Mouse (Mus musculus): Measurements from ENCODE around the gene Dennd4a. TPM values are rescaled to one million over a fixed set of nuclear protein-coding genes. Genes with fewer than 3 reads are reported as not detected.

The Dennd4a gene
- polyA plus RNA-seq, 1 experiment from 2014 or later = 9.2 TPM

GRCm38 (mm10) chr9:64803373-64804214, 7.5 kb upstream of the Dennd4a start:
- no peak overlapping the region for H3K4me3 ChIP-seq (ENCODE audit: low read length)
- no peak overlapping the region for H3K27ac ChIP-seq (ENCODE audit: low read depth, low read length)
- WGBS = 88% methylated on average over 5 of the region's 5 CpGs
- no peak overlapping the region for H3K4me2 ChIP-seq (ENCODE audit: low read length)
- no peak overlapping the region for H3K9ac ChIP-seq (ENCODE audit: low read depth, low read length)
- no peak for ATAC-seq
- no peaks in the 10 kb centered on the region for H3K36me3 ChIP-seq (ENCODE audit: control insufficient read depth, insufficient read depth, low read length)
- H3K4me1 ChIP-seq (ENCODE audit: control insufficient read depth, insufficient read depth, low read depth, low read length) = no peaks in the 10 kb centered on the region
- H3K27me3 ChIP-seq (replicated peaks; ENCODE audit: control insufficient read depth, insufficient read depth, low read length) = no peaks in the 10 kb centered on the region
- peaks cover 5% of the 10 kb centered on the region; the same call in 1 of the 2 replicates for H3K9me3 ChIP-seq (ENCODE audit: control insufficient read depth, low read length)

GRCm38 (mm10) chr9:64805875-64806274, 5.3 kb upstream of the Dennd4a start:
- 86% methylated on average over 5 of the region's 5 CpGs for WGBS
- ATAC-seq = no peak
- Histone ChIP-seq H3K27me3 (replicated peaks; ENCODE audit: control insufficient read depth, insufficient read depth, low read length) (no peaks in the 10 kb centered on the region), H3K4me3 (ENCODE audit: low read length) (no peak overlapping the region), H3K27ac (ENCODE audit: low read depth, low read length) (no peak overlapping the region), H3K9ac (ENCODE audit: low read depth, low read length) (no peak overlapping the region), H3K36me3 (ENCODE audit: control insufficient read depth, insufficient read depth, low read length) (no peaks in the 10 kb centered on the region), H3K4me1 (ENCODE audit: control insufficient read depth, insufficient read depth, low read depth, low read length) (no peaks in the 10 kb centered on the region; the same call in 1 of the 2 replicates), H3K4me2 (ENCODE audit: low read length) (no peak overlapping the region), H3K9me3 (ENCODE audit: control insufficient read depth, low read length) (peaks cover 2% of the 10 kb centered on the region; the same call in 1 of the 2 replicates)

GRCm38 (mm10) chr9:64806335-64807060, 4.6 kb upstream of the Dennd4a start:
- ATAC-seq = no peak
- no peak overlapping the region for H3K4me2 ChIP-seq (ENCODE audit: low read length)
- H3K9me3 ChIP-seq (ENCODE audit: control insufficient read depth, low read length) = no peaks in the 10 kb centered on the region
- no peaks in the 10 kb centered on the region for H3K27me3 ChIP-seq (replicated peaks; ENCODE audit: control insufficient read depth, insufficient read depth, low read length)
- H3K4me3 ChIP-seq (ENCODE audit: low read length) = no peak overlapping the region
- H3K4me1 ChIP-seq (ENCODE audit: control insufficient read depth, insufficient read depth, low read depth, low read length) = no peaks in the 10 kb centered on the region; the same call in 1 of the 2 replicates
- H3K27ac ChIP-seq (ENCODE audit: low read depth, low read length) = no peak overlapping the region
- no peaks in the 10 kb centered on the region for H3K36me3 ChIP-seq (ENCODE audit: control insufficient read depth, insufficient read depth, low read length)
- WGBS = 76% methylated on average over 6 of the region's 6 CpGs
- no peak overlapping the region for H3K9ac ChIP-seq (ENCODE audit: low read depth, low read length)

- no peak for ATAC-seq
- Histone ChIP-seq H3K4me3 (ENCODE audit: low read length) (no peak overlapping the region), H3K27me3 (replicated peaks; ENCODE audit: control insufficient read depth, insufficient read depth, low read length) (no peaks in the 10 kb centered on the region), H3K36me3 (ENCODE audit: control insufficient read depth, insufficient read depth, low read length) (no peaks in the 10 kb centered on the region), H3K9me3 (ENCODE audit: control insufficient read depth, low read length) (no peaks in the 10 kb centered on the region), H3K9ac (ENCODE audit: low read depth, low read length) (no peak overlapping the region), H3K4me2 (ENCODE audit: low read length) (no peak overlapping the region), H3K27ac (ENCODE audit: low read depth, low read length) (no peak overlapping the region), H3K4me1 (ENCODE audit: control insufficient read depth, insufficient read depth, low read depth, low read length) (peaks cover 2% of the 10 kb centered on the region; the same call in 1 of the 2 replicates)
- WGBS = 81% methylated on average over 14 of the region's 14 CpGs
Measured at GRCm38 (mm10) chr9:64807061-64807808, 3.9 kb upstream of the Dennd4a start.

- ATAC-seq = no peak
- Histone ChIP-seq H3K27ac (ENCODE audit: low read depth, low read length) (no peak overlapping the region), H3K9ac (ENCODE audit: low read depth, low read length) (no peak overlapping the region), H3K4me3 (ENCODE audit: low read length) (no peak overlapping the region), H3K27me3 (replicated peaks; ENCODE audit: control insufficient read depth, insufficient read depth, low read length) (no peaks in the 10 kb centered on the region), H3K4me1 (ENCODE audit: control insufficient read depth, insufficient read depth, low read depth, low read length) (peaks cover 7% of the 10 kb centered on the region; the same call in 1 of the 2 replicates), H3K4me2 (ENCODE audit: low read length) (no peak overlapping the region), H3K36me3 (ENCODE audit: control insufficient read depth, insufficient read depth, low read length) (no peaks in the 10 kb centered on the region), H3K9me3 (ENCODE audit: control insufficient read depth, low read length) (no peaks in the 10 kb centered on the region)
- 57% methylated on average over 3 of the region's 3 CpGs for WGBS
Measured at GRCm38 (mm10) chr9:64809851-64810250, 1.3 kb upstream of the Dennd4a start.

- H3K4me2 ChIP-seq (ENCODE audit: low read length) = peak overlapping the region; percentile 72
- peak overlapping the region; percentile 95 for H3K27ac ChIP-seq (ENCODE audit: low read depth, low read length)
- H3K4me3 ChIP-seq (ENCODE audit: low read length) = peak overlapping the region; percentile 91
- H3K4me1 ChIP-seq (ENCODE audit: control insufficient read depth, insufficient read depth, low read depth, low read length) = peaks cover 7% of the 10 kb centered on the region; the same call in 1 of the 2 replicates
- peak; percentile 86 for ATAC-seq
- WGBS = under 1% methylated on average over 56 of the region's 59 CpGs
- peak overlapping the region; percentile 92 for H3K9ac ChIP-seq (ENCODE audit: low read depth, low read length)
- no peaks in the 10 kb centered on the region for H3K9me3 ChIP-seq (ENCODE audit: control insufficient read depth, low read length)
- no peaks in the 10 kb centered on the region for H3K27me3 ChIP-seq (replicated peaks; ENCODE audit: control insufficient read depth, insufficient read depth, low read length)
- H3K36me3 ChIP-seq (ENCODE audit: control insufficient read depth, insufficient read depth, low read length) = no peaks in the 10 kb centered on the region
Measured at GRCm38 (mm10) chr9:64811538-64812474, 666 bp downstream of the Dennd4a start.

- Histone ChIP-seq H3K4me1 (ENCODE audit: control insufficient read depth, insufficient read depth, low read depth, low read length) (peaks cover 7% of the 10 kb centered on the region; the same call in 1 of the 2 replicates), H3K9ac (ENCODE audit: low read depth, low read length) (peak overlapping the region; percentile 92), H3K9me3 (ENCODE audit: control insufficient read depth, low read length) (no peaks in the 10 kb centered on the region), H3K27me3 (replicated peaks; ENCODE audit: control insufficient read depth, insufficient read depth, low read length) (no peaks in the 10 kb centered on the region), H3K4me3 (ENCODE audit: low read length) (peak overlapping the region; percentile 91), H3K4me2 (ENCODE audit: low read length) (peak overlapping the region; percentile 72), H3K27ac (ENCODE audit: low read depth, low read length) (no peak overlapping the region), H3K36me3 (ENCODE audit: control insufficient read depth, insufficient read depth, low read length) (no peaks in the 10 kb centered on the region)
- WGBS = 24% methylated on average over 1 of the region's 1 CpGs
- ATAC-seq = no peak
Measured at GRCm38 (mm10) chr9:64812475-64812860, 1.3 kb downstream of the Dennd4a start.

GRCm38 (mm10) chr9:64814273-64814672, 3.1 kb downstream of the Dennd4a start:
- ATAC-seq = no peak
- no peak overlapping the region for H3K27ac ChIP-seq (ENCODE audit: low read depth, low read length)
- 75% methylated on average over 6 of the region's 6 CpGs for WGBS
- H3K9me3 ChIP-seq (ENCODE audit: control insufficient read depth, low read length) = no peaks in the 10 kb centered on the region
- H3K4me3 ChIP-seq (ENCODE audit: low read length) = no peak overlapping the region
- no peak overlapping the region for H3K9ac ChIP-seq (ENCODE audit: low read depth, low read length)
- no peaks in the 10 kb centered on the region for H3K27me3 ChIP-seq (replicated peaks; ENCODE audit: control insufficient read depth, insufficient read depth, low read length)
- H3K4me2 ChIP-seq (ENCODE audit: low read length) = no peak overlapping the region
- no peaks in the 10 kb centered on the region for H3K36me3 ChIP-seq (ENCODE audit: control insufficient read depth, insufficient read depth, low read length)
- peaks cover 7% of the 10 kb centered on the region; the same call in 1 of the 2 replicates for H3K4me1 ChIP-seq (ENCODE audit: control insufficient read depth, insufficient read depth, low read depth, low read length)

All from hindbrain, embryonic 16.5 days (tissue).